Mouse (Mus musculus): ENCODE results near the gene Zfp952. TPM values are rescaled to one million over a fixed set of nuclear protein-coding genes. Genes with fewer than 3 reads are reported as not detected.

Zfp952 gene
- polyA plus RNA-seq, 2 experiments from 2014 or later = 17.8 to 18.1 TPM

Other genes with a start within 250 kb of the Zfp952 start
- gene Zfp871, start 204.8 kb upstream of the Zfp952 start, polyA plus RNA-seq (2017; shearing (Covaris generic)) = 10 to 100 TPM; 37.6 to 40.7 TPM
- gene Zfp811, start 183.2 kb upstream of the Zfp952 start, polyA plus RNA-seq (2017; shearing (Covaris generic)) = under 1 TPM; 0.09 to 0.54 TPM
- gene Zfp799, start 162.9 kb upstream of the Zfp952 start, polyA plus RNA-seq (2017; shearing (Covaris generic)) = 1 to 10 TPM; 5.8 to 8.1 TPM
- 1 to 10 TPM; 5.6 to 8.0 TPM for gene Zfp870, start 101.5 kb upstream of the Zfp952 start, polyA plus RNA-seq (2017; shearing (Covaris generic))
- not detected for gene Cyp4f14, start 75.8 kb upstream of the Zfp952 start, polyA plus RNA-seq (2017; shearing (Covaris generic))
- 10 to 100 TPM; 26.7 to 31.2 TPM for gene Cyp4f13, start 45.7 kb upstream of the Zfp952 start, polyA plus RNA-seq (2017; shearing (Covaris generic))
- gene Zfp472, start 27.3 kb upstream of the Zfp952 start, polyA plus RNA-seq (2017; shearing (Covaris generic)) = 10 to 100 TPM; 24.7 to 27.8 TPM
- gene Zfp763, start 40.3 kb downstream of the Zfp952 start, polyA plus RNA-seq (2017; shearing (Covaris generic)) = 1 to 10 TPM; 7.9 to 8.9 TPM
- gene 4921501E09Rik, start 74.9 kb downstream of the Zfp952 start, polyA plus RNA-seq (2017; shearing (Covaris generic)) = not detected
- 1 to 10 TPM; 5.8 to 6.1 TPM for gene Zfp563, start 96.2 kb downstream of the Zfp952 start, polyA plus RNA-seq (2017; shearing (Covaris generic))
- not detected for gene Morc2b, start 146.6 kb downstream of the Zfp952 start, polyA plus RNA-seq (2017; shearing (Covaris generic))
- gene Olfr55, start 175.3 kb downstream of the Zfp952 start, polyA plus RNA-seq (2017; shearing (Covaris generic)) = not detected
- not detected for gene Olfr239, start 198.2 kb downstream of the Zfp952 start, polyA plus RNA-seq (2017; shearing (Covaris generic))
- not detected for gene Olfr1564, start 228.6 kb downstream of the Zfp952 start, polyA plus RNA-seq (2017; shearing (Covaris generic))

Measured in activated CD4-positive, CD25-positive, alpha-beta regulatory T cell, adult 4 months (primary cell).